Mouse (Mus musculus): ENCODE measurements around the gene Olfr132. TPM values are rescaled to one million over a fixed set of nuclear protein-coding genes. Genes with fewer than 3 reads are reported as not detected.
"Not testable (repeated sequence)": the region's sequence is repeated elsewhere in the genome, so short reads cannot be mapped to it uniquely, and the experiment has no call there.

Olfr132 gene
- total RNA-seq (2015; ENCODE audit: low replicate concordance) (not detected in 2 replicates), total RNA-seq (2017; ENCODE audit: low replicate concordance) (not detected in 2 replicates)

DNA sequence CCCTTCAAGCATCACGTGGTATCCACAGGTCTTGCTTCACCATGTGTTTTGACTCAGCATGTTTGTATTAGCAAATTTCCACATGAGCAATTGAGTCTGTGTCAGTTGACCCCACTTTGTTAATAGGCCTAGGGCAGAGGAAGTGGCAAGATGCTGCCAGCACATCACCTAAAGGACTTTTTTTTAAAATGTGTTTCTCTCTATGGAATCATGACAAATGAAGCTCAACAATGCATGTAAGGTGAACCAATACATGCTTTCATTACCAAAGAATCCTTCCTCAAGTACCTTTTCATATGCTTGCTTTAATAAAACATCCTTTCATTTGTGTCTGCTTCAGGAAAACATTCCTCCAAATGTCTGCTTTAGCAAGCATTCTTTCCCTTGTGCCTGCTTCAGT is at the start of gene Olfr132:
Olfr132 (minus strand) TSS at position 101 of the 400 bp plus-strand sequence.
- no peak for ATAC-seq (replicated peaks; ENCODE audit: low FRiP score, poor library complexity, severe bottlenecking)

DNA sequence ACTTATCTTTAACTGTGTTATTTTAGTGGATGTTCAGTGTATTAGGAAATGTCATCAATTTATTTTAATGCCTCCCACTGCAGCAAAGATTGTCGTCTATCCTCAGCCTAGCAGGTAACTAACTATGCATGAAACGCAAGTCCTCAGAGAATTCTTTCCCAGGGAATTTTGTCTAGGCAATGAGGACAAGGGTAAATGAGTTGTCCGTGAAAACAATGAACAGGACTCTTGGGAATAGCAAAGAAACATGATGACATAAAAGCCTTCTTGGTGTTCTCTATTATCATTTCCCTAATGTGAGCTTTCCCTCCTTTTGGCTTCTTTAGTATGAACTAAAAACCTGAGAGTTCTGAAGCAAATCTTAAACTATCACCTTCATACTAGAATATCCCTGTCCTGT is 36.8 kb upstream of the Olfr132 start, which contains the start of gene Olfr134:
Olfr134 (plus strand) TSS at position 301 of the 400 bp plus-strand sequence.
- ATAC-seq (replicated peaks; ENCODE audit: low FRiP score, poor library complexity, severe bottlenecking), result no peak

DNA sequence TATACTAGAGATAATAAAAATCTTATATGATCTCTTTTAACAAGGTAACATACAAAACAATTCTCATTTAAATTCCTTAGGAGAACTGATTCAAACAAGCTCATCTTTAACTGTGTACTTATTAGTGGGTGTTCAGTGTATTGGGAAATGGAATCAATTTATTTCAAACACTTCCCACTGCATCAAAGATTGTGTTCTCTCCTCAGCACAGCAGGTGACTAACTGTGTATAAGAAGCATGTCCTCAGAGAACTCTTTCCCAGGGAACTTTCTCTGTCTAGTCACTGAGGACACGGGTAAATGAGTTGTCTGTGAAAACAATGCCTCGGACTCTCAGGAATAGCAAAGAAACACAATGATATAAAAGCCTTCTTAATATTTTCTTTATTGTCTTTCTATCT is 10.7 kb upstream of the Olfr132 start, which contains the start of gene Olfr133:
Olfr133 (plus strand) TSS at position 301 of the 400 bp plus-strand sequence.
- ATAC-seq (replicated peaks; ENCODE audit: low FRiP score, poor library complexity, severe bottlenecking), result no peak

DNA sequence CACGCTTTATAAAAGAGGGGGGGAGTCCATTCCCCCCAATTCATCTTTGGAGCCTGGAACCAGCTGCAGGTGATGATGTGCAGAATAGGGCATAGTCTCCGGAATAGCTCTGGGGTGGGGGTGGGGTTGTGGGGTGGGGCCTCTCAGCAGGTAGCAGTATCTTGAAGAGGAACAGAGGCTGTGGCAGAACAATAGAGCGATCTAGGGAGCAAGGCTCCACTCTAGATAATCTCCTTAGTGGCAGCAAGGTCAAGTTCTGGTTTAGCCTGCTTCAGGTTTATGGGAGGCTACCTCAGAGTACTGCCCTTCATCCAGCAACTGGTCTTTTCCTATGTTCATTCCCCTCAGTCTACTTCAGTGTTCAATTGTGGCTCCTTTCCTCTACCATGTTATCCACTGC is 9.0 kb downstream of the Olfr132 start:
- ATAC-seq (replicated peaks; ENCODE audit: low FRiP score, poor library complexity, severe bottlenecking), result not testable (repeated sequence)

DNA sequence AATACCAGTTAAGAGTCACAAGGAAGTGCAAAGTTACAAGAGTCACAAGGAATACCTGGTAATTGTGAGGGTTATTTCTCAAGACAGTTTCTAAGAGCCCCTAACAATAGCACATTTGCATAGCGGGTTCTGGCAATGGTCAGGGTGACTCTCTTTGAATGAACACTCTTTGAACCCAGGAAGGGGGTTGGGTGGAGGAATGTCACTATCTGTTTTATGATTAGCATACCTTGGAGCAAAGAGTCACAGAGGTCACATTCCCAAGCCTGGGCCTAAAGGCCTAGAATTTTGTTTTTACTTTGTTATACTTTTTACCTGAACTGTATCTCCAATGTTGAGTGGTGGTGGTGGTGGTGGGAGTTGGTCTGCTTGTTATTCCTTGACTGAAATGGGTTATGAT is 10.1 kb downstream of the Olfr132 start:
- not testable (repeated sequence) for ATAC-seq (replicated peaks; ENCODE audit: low FRiP score, poor library complexity, severe bottlenecking)

DNA sequence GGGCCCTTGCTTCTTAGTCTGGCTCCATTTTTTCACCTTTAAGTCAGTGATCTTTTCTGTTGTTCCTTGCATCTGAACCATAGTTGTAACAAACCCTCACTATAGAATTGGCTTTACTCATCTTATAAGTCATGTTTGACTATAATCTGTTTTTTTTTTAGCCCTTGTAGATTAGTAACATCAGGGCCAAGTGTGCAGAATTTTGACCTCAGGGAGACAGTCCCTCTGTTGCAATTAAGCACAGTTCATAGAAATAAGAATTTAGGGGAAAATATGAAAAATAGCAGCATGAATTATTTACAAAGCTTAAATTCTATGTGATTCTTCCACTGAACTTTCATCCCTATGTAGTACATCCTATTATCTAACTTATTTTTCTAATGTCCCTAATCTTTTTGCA is 45.7 kb downstream of the Olfr132 start, which contains the start of gene Olfr131:
Olfr131 (minus strand) TSS at position 101 of the 400 bp plus-strand sequence.
- ATAC-seq (replicated peaks; ENCODE audit: low FRiP score, poor library complexity, severe bottlenecking), result no peak

DNA sequence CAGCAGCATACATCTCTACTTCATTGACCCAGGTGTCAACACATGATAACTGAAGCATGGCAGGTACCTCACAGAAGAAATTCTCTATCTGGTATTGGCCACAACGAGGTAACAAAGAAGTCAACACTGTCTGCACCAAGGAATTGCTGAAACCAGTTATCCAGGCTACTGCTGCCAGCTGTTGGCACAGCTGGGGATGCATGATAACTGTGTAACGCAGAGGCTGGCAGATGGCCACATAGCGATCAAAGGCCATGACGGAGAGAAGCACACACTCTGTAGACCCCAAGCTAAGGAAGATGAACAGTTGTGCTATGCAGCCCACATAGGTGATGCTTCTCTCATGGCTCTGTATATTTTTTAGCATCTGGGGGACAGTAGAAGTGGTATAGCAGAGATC is 52.0 kb downstream of the Olfr132 start:
- ATAC-seq (replicated peaks; ENCODE audit: low FRiP score, poor library complexity, severe bottlenecking), result no peak

Other genes starting within 250 kb of the Olfr132 start
- gene Olfr127, start 234.1 kb downstream of the Olfr132 start, total RNA-seq (2015; ENCODE audit: low replicate concordance), result not detected in 2 replicates
- 0.14 TPM in 1 of 2 replicates, not detected in the other for gene Olfr127, start 234.1 kb downstream of the Olfr132 start, total RNA-seq (2017; ENCODE audit: low replicate concordance)
- not detected in 2 replicates for gene Olfr128, start 214.0 kb downstream of the Olfr132 start, total RNA-seq (2015; ENCODE audit: low replicate concordance)
- gene Olfr128, start 214.0 kb downstream of the Olfr132 start, total RNA-seq (2017; ENCODE audit: low replicate concordance), result not detected in 2 replicates
- gene Olfr761, start 181.4 kb downstream of the Olfr132 start, total RNA-seq (2015; ENCODE audit: low replicate concordance), result not detected in 2 replicates
- not detected in 2 replicates for gene Olfr761, start 181.4 kb downstream of the Olfr132 start, total RNA-seq (2017; ENCODE audit: low replicate concordance)
- gene Olfr129, start 74.4 kb downstream of the Olfr132 start, total RNA-seq (2015; ENCODE audit: low replicate concordance), result not detected in 2 replicates
- not detected in 2 replicates for gene Olfr129, start 74.4 kb downstream of the Olfr132 start, total RNA-seq (2017; ENCODE audit: low replicate concordance)
- not detected in 2 replicates for gene Olfr130, start 70.6 kb downstream of the Olfr132 start, total RNA-seq (2015; ENCODE audit: low replicate concordance)
- gene Olfr130, start 70.6 kb downstream of the Olfr132 start, total RNA-seq (2017; ENCODE audit: low replicate concordance), result not detected in 2 replicates
- not detected in 2 replicates for gene Olfr131, start 45.8 kb downstream of the Olfr132 start, total RNA-seq (2015; ENCODE audit: low replicate concordance)
- gene Olfr131, start 45.8 kb downstream of the Olfr132 start, total RNA-seq (2017; ENCODE audit: low replicate concordance), result not detected in 2 replicates
- gene Olfr133, start 10.8 kb upstream of the Olfr132 start, total RNA-seq (2015; ENCODE audit: low replicate concordance), result not detected in 2 replicates
- gene Olfr133, start 10.8 kb upstream of the Olfr132 start, total RNA-seq (2017; ENCODE audit: low replicate concordance), result not detected in 2 replicates
- not detected in 2 replicates for gene Olfr134, start 36.9 kb upstream of the Olfr132 start, total RNA-seq (2015; ENCODE audit: low replicate concordance)
- not detected in 2 replicates for gene Olfr134, start 36.9 kb upstream of the Olfr132 start, total RNA-seq (2017; ENCODE audit: low replicate concordance)
- gene Olfr135, start 69.8 kb upstream of the Olfr132 start, total RNA-seq (2015; ENCODE audit: low replicate concordance), result not detected in 2 replicates
- gene Olfr135, start 69.8 kb upstream of the Olfr132 start, total RNA-seq (2017; ENCODE audit: low replicate concordance), result not detected in 2 replicates
- not detected in 2 replicates for gene Olfr138, start 126.5 kb upstream of the Olfr132 start, total RNA-seq (2015; ENCODE audit: low replicate concordance)
- not detected in 2 replicates for gene Olfr138, start 126.5 kb upstream of the Olfr132 start, total RNA-seq (2017; ENCODE audit: low replicate concordance)
- gene Olfr137, start 173.0 kb upstream of the Olfr132 start, total RNA-seq (2015; ENCODE audit: low replicate concordance), result not detected in 2 replicates
- gene Olfr137, start 173.0 kb upstream of the Olfr132 start, total RNA-seq (2017; ENCODE audit: low replicate concordance), result not detected in 2 replicates
- not detected in 2 replicates for gene Olfr136, start 195.3 kb upstream of the Olfr132 start, total RNA-seq (2015; ENCODE audit: low replicate concordance)
- gene Olfr136, start 195.3 kb upstream of the Olfr132 start, total RNA-seq (2017; ENCODE audit: low replicate concordance), result 0.34 TPM in 1 of 2 replicates, not detected in the other

Measured in erythroblast, adult 5-6 weeks (primary cell).